Mouse (Mus musculus) bone marrow, adult 2 months (tissue): ENCODE data around the gene Ccl9. TPM values are rescaled to one million over a fixed set of nuclear protein-coding genes. Genes with fewer than 3 reads are reported as not detected.

Experiments
- H3K27ac ChIP-seq: fragments of 200-500 bp; 2 replicates; pipeline ENCODE4 v1.5.1; 2012; ENCODE audit warnings: low read depth, mild to moderate bottlenecking, control low read depth, inconsistent platforms, low read length; ENCODE audit not compliant: control insufficient read depth, poor library complexity, insufficient read depth
- H3K4me1 ChIP-seq: fragments of 200-500 bp; 2 replicates; pipeline ENCODE4 v1.6.1; 2011; ENCODE audit warnings: low read length; ENCODE audit not compliant: control insufficient read depth, insufficient read depth
- H3K4me3 ChIP-seq: fragments of 200-500 bp; replicated peaks from 2 replicates; pipeline ENCODE3; 2011; ENCODE audit warnings: mild to moderate bottlenecking, low read depth, low read length, control low read depth; ENCODE audit not compliant: control insufficient read depth
- CTCF ChIP-seq: fragments of 200-500 bp; IDR thresholded peaks from 2 replicates; pipeline ENCODE4 v1.5.1; 2011; ENCODE audit warnings: low read length, control low read depth; ENCODE audit not compliant: control insufficient read depth, insufficient read depth
- POLR2A ChIP-seq: fragments of 200-500 bp; IDR thresholded peaks from 2 replicates; pipeline ENCODE4 v1.6.1; 2011; ENCODE audit warnings: low read depth, mild to moderate bottlenecking, control low read depth, low read length, borderline replicate concordance; ENCODE audit not compliant: control insufficient read depth
- WGBS: fragments of 180-500 bp; shearing (Covaris S2); methylation state at CpG from one replicate; pipeline ENCODE4 v1.1.7; 2018; 5-methylcytosine and 5-hydroxymethylcytosine counted together
- polyA plus RNA-seq: library from polyadenylated mRNA; stranded (reverse); fragments of >200 nt; gene quantifications from 2 replicates; pipeline ENCODE4 v1.2.4, GENCODE M21; 2011; ENCODE audit warnings: low replicate concordance; ENCODE audit not compliant: missing spikeins, insufficient read depth, insufficient read length

The Ccl9 gene
- polyA plus RNA-seq, 1 experiment: 17.0 TPM

DNA sequence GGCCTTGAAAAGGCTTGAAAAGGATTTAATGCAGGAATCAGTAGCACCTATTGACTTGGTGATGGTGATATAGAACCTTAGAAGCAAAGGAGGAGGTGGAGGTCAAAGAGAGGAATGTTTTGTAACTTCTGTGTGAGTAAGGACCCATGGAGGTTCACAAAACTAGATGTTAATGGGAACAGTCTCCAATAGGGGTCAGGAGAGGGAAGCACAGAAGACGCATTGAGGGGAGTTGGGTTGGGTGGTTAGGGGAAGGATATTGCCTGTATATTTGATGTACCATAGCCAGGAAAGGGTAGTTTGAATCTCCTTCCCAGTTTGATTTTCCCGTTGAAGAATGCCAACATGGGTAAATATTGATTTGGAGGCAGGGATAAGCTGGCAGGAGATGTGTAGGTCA, 5.8 kb upstream of the Ccl9 start:
- TF ChIP-seq POLR2A (no peak), CTCF (peak; percentile 17; the same call in 1 of the 2 replicates)
- H3K4me1 ChIP-seq: no peaks in the 10 kb centered on the region; the same call in 1 of the 2 replicates
- 27% methylated on average over 2 of the region's 2 CpGs for WGBS
- H3K4me3 ChIP-seq: no peak overlapping the region
- no peak overlapping the region for H3K27ac ChIP-seq

DNA sequence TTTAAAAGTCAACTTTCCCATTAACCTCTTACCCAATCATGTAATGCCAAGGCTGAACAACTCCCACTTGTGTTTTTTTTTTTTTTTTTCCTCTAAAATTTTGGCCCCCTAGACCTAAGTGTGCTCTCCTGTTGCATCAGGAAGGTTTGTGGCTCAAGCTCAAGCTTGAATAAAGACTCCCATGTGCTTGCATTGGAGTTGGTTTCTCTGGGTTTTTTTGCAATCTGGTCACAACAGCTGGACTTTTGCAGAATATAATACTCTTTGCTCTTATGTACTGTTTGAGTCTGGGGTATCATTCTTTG, 5.0 kb upstream of the Ccl9 start:
- H3K4me3 ChIP-seq: no peak overlapping the region
- no peaks in the 10 kb centered on the region; the same call in 1 of the 2 replicates for H3K4me1 ChIP-seq
- H3K27ac ChIP-seq: no peak overlapping the region
- TF ChIP-seq POLR2A (no peak), CTCF (no peak)

DNA sequence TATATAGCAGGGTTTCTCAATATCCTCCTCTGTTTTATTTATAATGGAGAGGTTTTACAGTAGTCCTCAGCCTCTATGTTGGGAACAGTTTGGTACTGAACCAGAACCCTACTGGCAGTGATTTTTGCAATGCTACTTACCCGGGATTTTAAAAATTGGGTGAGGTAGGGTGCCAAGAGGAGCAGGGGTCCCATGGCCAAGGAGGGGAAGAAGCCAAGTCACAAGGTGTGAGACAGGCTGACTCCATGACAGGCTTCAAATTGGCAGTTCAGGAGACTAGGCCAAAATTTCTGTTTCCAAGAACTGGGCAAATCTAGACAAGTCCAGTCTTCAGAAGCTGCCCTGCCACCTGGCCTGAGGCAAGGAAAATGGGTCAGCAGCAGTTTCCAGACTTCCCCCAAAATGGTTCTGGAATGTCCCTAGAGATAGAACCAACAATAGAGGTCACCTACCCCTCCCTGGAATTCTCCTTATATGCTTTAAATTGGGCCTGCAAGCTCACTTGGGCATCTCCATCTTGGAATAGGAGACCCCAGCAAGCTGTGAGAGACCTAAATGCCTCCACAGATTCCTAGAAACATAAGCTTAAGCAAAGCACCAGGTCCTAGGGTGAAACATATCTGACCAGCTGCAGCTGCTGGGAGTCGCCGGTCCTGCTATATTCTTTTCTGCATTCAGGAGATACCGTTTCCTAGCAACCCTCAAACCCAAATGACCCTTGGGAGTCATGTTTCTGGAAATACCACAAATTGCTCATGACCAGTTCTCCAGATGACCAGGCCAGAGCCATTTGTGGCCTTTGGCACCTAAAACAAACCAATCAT, 4.4 kb upstream of the Ccl9 start:
- Histone ChIP-seq H3K4me1 (no peaks in the 10 kb centered on the region; the same call in 1 of the 2 replicates), H3K4me3 (no peak overlapping the region), H3K27ac (no peak overlapping the region)
- WGBS: 75% methylated on average over 4 of the region's 4 CpGs
- no peak for TF ChIP-seq POLR2A
- TF ChIP-seq CTCF: no peak

DNA sequence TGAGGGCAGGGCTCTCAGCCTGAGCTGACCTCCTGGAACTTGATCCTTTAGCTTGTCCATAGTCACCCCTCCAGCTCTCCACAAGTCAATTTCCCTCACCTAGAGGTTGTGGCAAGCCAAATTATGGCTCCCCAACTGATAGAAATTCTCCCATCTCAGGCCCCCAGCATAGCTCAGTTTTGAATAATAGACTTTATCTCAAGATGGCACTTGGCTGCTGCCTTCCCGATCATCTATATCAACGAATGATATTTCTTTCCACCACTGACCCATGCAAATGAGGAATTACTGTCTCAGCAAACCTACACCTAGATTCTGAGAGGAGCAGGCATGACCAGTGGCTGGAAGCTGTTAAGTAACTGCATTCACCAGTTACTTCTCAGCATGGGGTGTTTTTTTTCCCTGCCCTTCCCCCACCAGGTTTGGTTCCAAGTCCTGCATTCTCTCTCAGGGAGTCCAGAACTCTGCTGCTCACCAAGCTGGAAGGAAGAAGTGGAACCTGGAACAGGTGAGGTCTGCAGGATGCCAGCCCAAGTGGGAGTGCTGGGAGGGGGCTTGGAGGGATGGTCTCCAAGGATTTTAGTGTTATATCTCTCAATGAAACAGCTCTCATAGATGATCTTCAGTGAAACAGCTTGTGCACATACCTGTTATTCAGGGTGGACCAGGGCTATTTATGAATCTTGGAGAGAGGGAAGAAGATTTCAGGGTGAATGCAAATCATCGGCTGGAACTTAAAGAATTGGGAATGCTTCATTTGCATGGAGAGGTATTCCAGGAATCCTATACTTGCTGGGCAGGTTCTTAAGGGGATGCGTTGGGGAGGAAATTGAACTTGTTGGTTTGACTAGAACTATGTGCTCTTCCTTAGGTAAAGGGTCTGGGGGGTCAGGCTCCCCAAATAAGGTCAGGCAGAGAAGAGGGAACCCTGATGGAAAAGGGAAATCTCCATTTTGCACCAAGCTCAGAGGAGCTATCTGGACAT, 3.5 kb upstream of the Ccl9 start:
- no peak overlapping the region for H3K4me3 ChIP-seq
- H3K27ac ChIP-seq: no peak overlapping the region
- 76% methylated on average over 4 of the region's 4 CpGs for WGBS
- no peak for TF ChIP-seq CTCF
- no peak for TF ChIP-seq POLR2A
- no peaks in the 10 kb centered on the region; the same call in 1 of the 2 replicates for H3K4me1 ChIP-seq

DNA sequence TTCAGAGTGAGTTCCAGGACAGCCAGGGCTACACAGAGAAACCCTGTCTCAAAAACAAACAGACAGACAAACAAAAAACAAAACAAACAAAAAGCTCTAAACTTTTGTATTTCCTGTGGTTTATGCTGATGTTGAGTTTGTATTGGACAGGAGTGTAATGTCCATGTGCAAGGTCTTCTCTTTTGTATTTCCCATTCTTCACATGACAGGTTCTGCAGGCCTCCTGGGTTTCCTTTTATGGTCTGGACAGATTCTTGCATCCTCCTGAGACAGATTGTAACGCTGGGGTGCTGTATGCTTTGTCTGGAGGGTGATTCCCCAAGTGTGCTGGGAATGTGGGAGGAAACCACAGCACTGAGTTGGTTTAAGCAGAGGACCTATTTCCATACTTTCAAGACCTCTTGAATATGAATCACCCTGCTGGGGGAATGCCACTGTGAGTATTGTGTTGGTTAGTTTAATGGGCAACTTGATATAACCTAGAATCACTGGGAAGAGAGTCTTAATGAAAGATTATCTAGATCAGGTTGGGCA, 2.3 kb upstream of the Ccl9 start:
- 22% methylated on average over 1 of the region's 1 CpGs for WGBS
- Histone ChIP-seq H3K4me1 (peaks cover 2% of the 10 kb centered on the region; the same call in 1 of the 2 replicates), H3K27ac (no peak overlapping the region), H3K4me3 (no peak overlapping the region)
- no peak for TF ChIP-seq CTCF
- no peak for TF ChIP-seq POLR2A

DNA sequence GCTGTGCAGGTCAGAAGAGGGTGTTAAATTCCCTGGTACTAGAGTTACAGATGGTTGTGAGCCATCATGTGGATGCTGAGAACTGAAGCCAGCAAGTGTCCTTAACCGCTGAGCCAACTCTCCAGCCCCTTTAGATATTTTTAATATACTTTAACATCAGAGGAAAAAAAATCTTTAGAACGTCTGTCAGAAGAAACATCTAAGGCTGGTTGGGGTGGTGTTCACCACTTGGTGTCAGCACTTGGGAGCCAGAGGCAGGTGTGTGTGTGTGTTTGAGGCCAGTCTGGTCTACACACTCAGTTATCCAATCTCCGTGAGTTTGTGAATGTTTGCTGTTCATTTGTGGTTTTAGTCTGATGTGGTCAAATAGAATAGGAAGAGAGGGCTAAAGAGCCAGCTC, 563 bp upstream of the Ccl9 start:
- WGBS: 32% methylated on average over 3 of the region's 3 CpGs

DNA sequence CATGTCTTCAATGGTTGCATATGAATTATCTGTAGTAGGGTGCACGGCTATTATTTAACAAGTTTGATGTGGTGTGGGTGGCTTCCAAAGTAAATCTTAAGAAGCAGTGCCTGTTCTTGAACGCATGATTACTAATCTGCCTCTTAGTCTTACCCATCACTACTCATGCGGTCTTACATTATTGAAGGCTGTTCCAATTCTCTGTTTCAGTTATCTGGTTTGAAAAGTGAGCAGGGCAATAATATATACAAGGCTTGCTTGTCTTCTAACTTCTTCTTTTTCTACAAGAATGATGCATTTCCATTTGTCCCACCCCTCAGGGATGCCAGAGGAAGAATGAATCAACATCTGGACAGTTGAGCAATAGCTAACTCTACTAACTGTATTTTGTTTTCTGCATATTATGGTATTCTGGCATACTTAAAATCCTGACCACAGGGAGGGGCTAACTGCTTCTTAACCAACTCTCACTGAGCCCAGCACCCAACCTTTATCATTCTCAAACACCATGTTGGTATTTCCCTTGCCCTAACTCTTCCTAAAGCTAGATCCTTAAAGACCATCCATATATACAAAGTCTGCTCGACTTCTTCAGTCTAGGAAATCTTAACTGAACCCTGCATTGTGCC, 1.4 kb downstream of the Ccl9 start:
- Histone ChIP-seq H3K4me1 (peaks cover 5% of the 10 kb centered on the region), H3K4me3 (no peak overlapping the region), H3K27ac (no peak overlapping the region)
- TF ChIP-seq POLR2A (no peak), CTCF (no peak)
- WGBS: 14% methylated on average over 4 of the region's 4 CpGs

More for the DNA sequence above, 563 bp upstream of the Ccl9 start:
- no peak overlapping the region for H3K27ac ChIP-seq
- no peak overlapping the region for H3K4me3 ChIP-seq
- H3K4me1 ChIP-seq: peaks cover 2% of the 10 kb centered on the region; the same call in 1 of the 2 replicates
- TF ChIP-seq CTCF (no peak), POLR2A (no peak)
